Mouse (Mus musculus): ENCODE measurements at regions not wholly inside any gene's neighbourhood (a gene's known extent, or its start where the extent isn't known, plus 50 kb on each side); places are given as distances from the start of the nearest gene placed in this dataset.
A peak's percentile ranks its signal among the peaks of the same experiment; 100 is the strongest.

DNA sequence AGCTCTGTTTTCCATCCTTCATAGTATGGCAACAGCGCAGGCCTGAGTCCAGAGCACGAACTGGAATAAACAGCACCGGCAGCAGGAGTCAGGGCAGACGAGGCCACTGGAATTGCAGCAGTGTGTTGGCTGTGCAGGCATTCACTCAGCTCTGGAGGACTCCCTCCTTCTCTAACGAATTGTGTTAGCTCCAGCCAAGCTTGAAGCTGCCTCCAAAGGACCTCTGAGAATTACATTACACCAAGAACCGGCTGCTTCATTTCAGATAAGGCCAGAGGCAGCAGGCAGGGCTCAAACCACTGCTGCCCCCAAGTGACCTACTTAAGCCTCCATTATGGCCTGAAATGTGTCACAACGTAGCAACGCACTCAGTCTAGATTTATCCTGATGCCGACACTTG is 162.5 kb upstream of the Igfbp7 start:
- Histone ChIP-seq H3K27ac (ENCODE audit: low read depth) (no peak overlapping the region), H3K9ac (replicated peaks; ENCODE audit: low read depth, low read length) (no peak overlapping the region), H3K4me1 (ENCODE audit: control insufficient read depth, insufficient read depth) (no peaks in the 10 kb centered on the region), H3K36me3 (replicated peaks; ENCODE audit: control insufficient read depth, insufficient read depth, low read length) (no peaks in the 10 kb centered on the region), H3K27me3 (ENCODE audit: control insufficient read depth, insufficient read depth, low read length) (no peaks in the 10 kb centered on the region), H3K4me2 (ENCODE audit: low read depth, low read length) (no peak overlapping the region), H3K4me3 (ENCODE audit: low read depth, low read length) (no peak overlapping the region), H3K9me3 (replicated peaks; ENCODE audit: control insufficient read depth, low read length) (no peaks in the 10 kb centered on the region)
- whole genome bisulfite sequencing, result 47% methylated on average over 9 of the region's 9 CpGs
- ATAC-seq (ENCODE audit: insufficient read depth, low read depth), result peak; percentile 60
- no peak for TF ChIP-seq CTCF (IDR thresholded peaks at IDR 0.05; ENCODE audit: low read depth)
- TF ChIP-seq EP300 (IDR thresholded peaks at IDR 0.05; ENCODE audit: low read depth), result no peak
- DNase-seq (ENCODE audit: low spot score), result peak; percentile 47

DNA sequence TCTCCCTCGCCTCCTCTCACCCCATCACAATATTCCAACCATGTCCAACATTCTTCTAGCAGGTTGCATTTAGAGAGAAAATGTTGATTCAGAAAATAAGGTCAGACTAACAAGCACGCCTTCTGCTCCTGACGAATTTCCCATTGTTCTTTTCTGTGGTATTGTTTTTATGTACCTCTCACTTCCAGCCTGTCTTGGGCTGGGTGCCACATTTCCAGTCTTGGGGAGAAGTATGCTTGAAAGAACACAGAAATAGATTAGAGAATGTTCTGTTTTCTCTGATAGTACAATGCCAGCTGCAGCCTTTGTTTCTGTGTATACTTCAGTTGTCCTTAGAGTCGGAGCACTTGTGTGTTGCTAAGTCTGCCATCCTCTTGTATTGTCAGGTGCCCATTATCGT is 160.3 kb upstream of the Igfbp7 start:
- no peak overlapping the region for H3K27ac ChIP-seq (ENCODE audit: low read depth)
- H3K4me2 ChIP-seq (ENCODE audit: low read depth, low read length), result no peak overlapping the region
- no peaks in the 10 kb centered on the region for H3K36me3 ChIP-seq (replicated peaks; ENCODE audit: control insufficient read depth, insufficient read depth, low read length)
- H3K9me3 ChIP-seq (replicated peaks; ENCODE audit: control insufficient read depth, low read length), result no peaks in the 10 kb centered on the region
- no peaks in the 10 kb centered on the region for H3K27me3 ChIP-seq (ENCODE audit: control insufficient read depth, insufficient read depth, low read length)
- ATAC-seq (ENCODE audit: insufficient read depth, low read depth) (no peak), DNase-seq (ENCODE audit: low spot score) (peak; percentile 15)
- H3K4me3 ChIP-seq (ENCODE audit: low read depth, low read length), result no peak overlapping the region
- WGBS, result 53% methylated on average over 5 of the region's 5 CpGs
- no peaks in the 10 kb centered on the region for H3K4me1 ChIP-seq (ENCODE audit: control insufficient read depth, insufficient read depth)
- H3K9ac ChIP-seq (replicated peaks; ENCODE audit: low read depth, low read length), result no peak overlapping the region
- TF ChIP-seq CTCF (IDR thresholded peaks at IDR 0.05; ENCODE audit: low read depth), result no peak
- no peak for TF ChIP-seq EP300 (IDR thresholded peaks at IDR 0.05; ENCODE audit: low read depth)

GRCm38 (mm10) chr5:77552580-77552979 is 144.7 kb upstream of the Igfbp7 start:
- no peaks in the 10 kb centered on the region for H3K36me3 ChIP-seq (replicated peaks; ENCODE audit: control insufficient read depth, insufficient read depth, low read length)
- H3K9me3 ChIP-seq (replicated peaks; ENCODE audit: control insufficient read depth, low read length), result no peaks in the 10 kb centered on the region
- no peak overlapping the region for H3K27ac ChIP-seq (ENCODE audit: low read depth)
- 46% methylated on average over 5 of the region's 5 CpGs for WGBS
- no peaks in the 10 kb centered on the region for H3K27me3 ChIP-seq (ENCODE audit: control insufficient read depth, insufficient read depth, low read length)
- no peak overlapping the region for H3K4me2 ChIP-seq (ENCODE audit: low read depth, low read length)
- DNase-seq (ENCODE audit: low spot score) (no peak), ATAC-seq (ENCODE audit: insufficient read depth, low read depth) (no peak)
- H3K4me3 ChIP-seq (ENCODE audit: low read depth, low read length), result no peak overlapping the region
- no peak for TF ChIP-seq EP300 (IDR thresholded peaks at IDR 0.05; ENCODE audit: low read depth)
- TF ChIP-seq CTCF (IDR thresholded peaks at IDR 0.05; ENCODE audit: low read depth), result no peak
- no peaks in the 10 kb centered on the region; the same call in 1 of the 2 replicates for H3K4me1 ChIP-seq (ENCODE audit: control insufficient read depth, insufficient read depth)
- H3K9ac ChIP-seq (replicated peaks; ENCODE audit: low read depth, low read length), result no peak overlapping the region

GRCm38 (mm10) chr5:77552081-77552480 is 144.2 kb upstream of the Igfbp7 start:
- Histone ChIP-seq H3K4me1 (ENCODE audit: control insufficient read depth, insufficient read depth) (no peaks in the 10 kb centered on the region; the same call in 1 of the 2 replicates), H3K36me3 (replicated peaks; ENCODE audit: control insufficient read depth, insufficient read depth, low read length) (no peaks in the 10 kb centered on the region), H3K27me3 (ENCODE audit: control insufficient read depth, insufficient read depth, low read length) (no peaks in the 10 kb centered on the region), H3K4me3 (ENCODE audit: low read depth, low read length) (no peak overlapping the region), H3K27ac (ENCODE audit: low read depth) (no peak overlapping the region), H3K4me2 (ENCODE audit: low read depth, low read length) (no peak overlapping the region), H3K9ac (replicated peaks; ENCODE audit: low read depth, low read length) (no peak overlapping the region), H3K9me3 (replicated peaks; ENCODE audit: control insufficient read depth, low read length) (no peaks in the 10 kb centered on the region)
- WGBS, result 76% methylated on average over 7 of the region's 7 CpGs
- no peak for TF ChIP-seq CTCF (IDR thresholded peaks at IDR 0.05; ENCODE audit: low read depth)
- TF ChIP-seq EP300 (IDR thresholded peaks at IDR 0.05; ENCODE audit: low read depth), result no peak
- ATAC-seq (ENCODE audit: insufficient read depth, low read depth) (no peak), DNase-seq (ENCODE audit: low spot score) (no peak)

DNA sequence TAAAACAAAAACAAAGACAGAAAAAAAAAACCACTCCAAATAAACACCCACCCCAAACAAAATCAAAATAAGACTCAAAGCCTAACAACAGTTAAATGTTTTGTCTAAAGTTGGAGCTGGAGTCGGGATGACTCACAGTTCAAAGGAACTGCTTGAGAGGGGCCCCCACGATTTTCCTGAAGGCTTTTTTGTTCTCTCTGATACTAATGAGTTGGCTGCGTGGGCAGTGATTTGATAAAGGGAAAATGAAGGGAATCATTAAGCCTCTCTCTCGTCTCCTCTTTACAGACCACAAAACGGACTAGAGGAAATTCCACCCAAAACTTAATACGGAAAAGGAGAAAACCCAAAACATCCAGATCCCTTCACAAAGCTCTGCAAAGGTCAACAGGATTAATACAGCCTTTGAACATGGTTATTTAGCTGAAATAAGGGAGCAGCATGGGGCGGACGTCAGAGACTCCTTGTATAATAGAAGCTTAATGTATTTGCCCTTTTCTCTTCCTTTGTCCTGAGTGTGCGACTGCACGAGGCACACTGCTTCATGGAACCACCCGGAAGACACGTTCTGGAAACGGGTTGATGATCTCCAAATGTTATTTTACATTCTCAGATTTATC is 138.3 kb upstream of the Igfbp7 start:
- TF ChIP-seq CTCF (IDR thresholded peaks at IDR 0.05; ENCODE audit: low read depth), result no peak
- no peak for TF ChIP-seq EP300 (IDR thresholded peaks at IDR 0.05; ENCODE audit: low read depth)
- H3K9ac ChIP-seq (replicated peaks; ENCODE audit: low read depth, low read length), result no peak overlapping the region
- no peak overlapping the region for H3K4me2 ChIP-seq (ENCODE audit: low read depth, low read length)
- no peaks in the 10 kb centered on the region for H3K27me3 ChIP-seq (ENCODE audit: control insufficient read depth, insufficient read depth, low read length)
- 62% methylated on average over 13 of the region's 13 CpGs for WGBS
- no peaks in the 10 kb centered on the region for H3K36me3 ChIP-seq (replicated peaks; ENCODE audit: control insufficient read depth, insufficient read depth, low read length)
- no peaks in the 10 kb centered on the region for H3K4me1 ChIP-seq (ENCODE audit: control insufficient read depth, insufficient read depth)
- no peak overlapping the region for H3K27ac ChIP-seq (ENCODE audit: low read depth)
- DNase-seq (ENCODE audit: low spot score) (no peak), ATAC-seq (ENCODE audit: insufficient read depth, low read depth) (no peak)
- no peaks in the 10 kb centered on the region for H3K9me3 ChIP-seq (replicated peaks; ENCODE audit: control insufficient read depth, low read length)
- no peak overlapping the region for H3K4me3 ChIP-seq (ENCODE audit: low read depth, low read length)

All from heart, postnatal 0 days (tissue).